In genomic region chr15:86168505-86168867, GRCm38 (mm10) we compare ENCODE assay signal across 8 mouse cellular contexts. TPM values are rescaled to one million over a fixed set of nuclear protein-coding genes. Genes with fewer than 3 reads are reported as not detected.
DNase-seq lines count a peak whose midpoint lies in the region; ATAC-seq and TF ChIP-seq lines count a peak whose summit lies in the region.

No protein-coding gene starts in this region.

- H3K4me1 ChIP-seq in kidney, embryonic 14.5 days (ENCODE audit: control insufficient read depth, insufficient read depth, low read length), result peaks cover 19% of the 10 kb centered on the region
- peaks cover 61% of the 10 kb centered on the region for H3K4me1 ChIP-seq in heart, embryonic 15.5 days (replicated peaks)
- peaks cover 6% of the 10 kb centered on the region; the same call in 1 of the 2 replicates for H3K4me1 ChIP-seq in lung, embryonic 14.5 days (ENCODE audit: insufficient read depth)
- peaks cover 9% of the 10 kb centered on the region; the same call in 1 of the 2 replicates for H3K4me1 ChIP-seq in stomach, embryonic 16.5 days (ENCODE audit: control insufficient read depth, insufficient read depth, low read length)

- no peaks in the 10 kb centered on the region for H3K9me3 ChIP-seq in kidney, embryonic 14.5 days (ENCODE audit: control insufficient read depth, low read length)
- H3K9me3 ChIP-seq in heart, embryonic 15.5 days (replicated peaks), result no peaks in the 10 kb centered on the region
- no peaks in the 10 kb centered on the region for H3K9me3 ChIP-seq in lung, embryonic 14.5 days (ENCODE audit: low read depth, low read length)
- H3K9me3 ChIP-seq in stomach, embryonic 16.5 days (replicated peaks; ENCODE audit: control insufficient read depth, low read length), result no peaks in the 10 kb centered on the region

- 40% methylated on average over 7 of the region's 7 CpGs for WGBS in kidney, embryonic 14.5 days
- WGBS in heart, embryonic 15.5 days, result 31% methylated on average over 7 of the region's 7 CpGs
- WGBS in lung, embryonic 14.5 days, result 44% methylated on average over 7 of the region's 7 CpGs
- 52% methylated on average over 7 of the region's 7 CpGs for WGBS in stomach, embryonic 16.5 days

- no peaks in the 10 kb centered on the region for H3K27me3 ChIP-seq in kidney, embryonic 14.5 days (ENCODE audit: control insufficient read depth, insufficient read depth, low read length)
- no peaks in the 10 kb centered on the region for H3K27me3 ChIP-seq in heart, embryonic 15.5 days
- H3K27me3 ChIP-seq in lung, embryonic 14.5 days (ENCODE audit: insufficient read depth, low read length), result no peaks in the 10 kb centered on the region
- no peaks in the 10 kb centered on the region for H3K27me3 ChIP-seq in stomach, embryonic 16.5 days (ENCODE audit: control insufficient read depth, insufficient read depth, low read length)

- ATAC-seq in kidney, embryonic 14.5 days (ENCODE audit: low FRiP score, low TSS enrichment), result no peak
- no peak for ATAC-seq in heart, embryonic 15.5 days (replicated peaks; ENCODE audit: insufficient number of reproducible peaks, insufficient read depth, low FRiP score, low read depth)
- peak; percentile 33 for ATAC-seq in lung, embryonic 14.5 days (ENCODE audit: insufficient read depth)
- no peak for ATAC-seq in stomach, embryonic 16.5 days (ENCODE audit: insufficient read depth, low FRiP score)

- no peak overlapping the region for H3K4me3 ChIP-seq in kidney, embryonic 14.5 days (ENCODE audit: low read length)
- no peak overlapping the region for H3K4me3 ChIP-seq in heart, embryonic 15.5 days
- no peak overlapping the region for H3K4me3 ChIP-seq in lung, embryonic 14.5 days (ENCODE audit: low read depth, low read length)
- no peak overlapping the region for H3K4me3 ChIP-seq in stomach, embryonic 16.5 days (replicated peaks; ENCODE audit: low read length)

- H3K27ac ChIP-seq in kidney, embryonic 14.5 days (ENCODE audit: low read depth, low read length), result no peak overlapping the region
- peak overlapping the region; percentile 59; the same call in 1 of the 2 replicates for H3K27ac ChIP-seq in heart, embryonic 15.5 days
- 0 out of 2 replicates have a peak overlapping the region, but pooled peaks have one; percentile 15 for H3K27ac ChIP-seq in lung, embryonic 14.5 days (ENCODE audit: low read depth)
- peak overlapping the region; percentile 80 for H3K27ac ChIP-seq in stomach, embryonic 16.5 days (ENCODE audit: low read length)

- H3K36me3 ChIP-seq in kidney, embryonic 14.5 days (ENCODE audit: control insufficient read depth, insufficient read depth, low read length), result no peaks in the 10 kb centered on the region; the same call in 1 of the 2 replicates
- H3K36me3 ChIP-seq in heart, embryonic 15.5 days, result peaks cover 9% of the 10 kb centered on the region; the same call in 1 of the 2 replicates
- H3K36me3 ChIP-seq in lung, embryonic 14.5 days (ENCODE audit: insufficient read depth), result peaks cover 11% of the 10 kb centered on the region
- H3K36me3 ChIP-seq in stomach, embryonic 16.5 days (ENCODE audit: control insufficient read depth, insufficient read depth, low read length), result no peaks in the 10 kb centered on the region

- no peak overlapping the region for H3K4me2 ChIP-seq in kidney, embryonic 14.5 days (replicated peaks; ENCODE audit: low read depth, low read length)
- peak overlapping the region; percentile 36; the same call in 1 of the 2 replicates for H3K4me2 ChIP-seq in heart, embryonic 15.5 days
- H3K4me2 ChIP-seq in lung, embryonic 14.5 days, result no peak overlapping the region
- no peak overlapping the region for H3K4me2 ChIP-seq in stomach, embryonic 16.5 days (ENCODE audit: low read depth, low read length)

- DNase-seq in kidney, adult 11 months, result peak; percentile 43
- peak; percentile 64 for DNase-seq in ZHBTc4 (ENCODE audit: low read depth, low spot score)
- DNase-seq in lung, embryonic 14.5 days, result peak; percentile 59
- no peak for DNase-seq in spleen, adult 12 weeks (ENCODE audit: low spot score)
- DNase-seq in adrenal gland, postnatal 4 days (ENCODE audit: low spot score in 2 of 2), result no peak

- H3K9ac ChIP-seq in kidney, embryonic 14.5 days (ENCODE audit: low read depth, low read length), result no peak overlapping the region
- H3K9ac ChIP-seq in heart, embryonic 15.5 days, result no peak overlapping the region
- H3K9ac ChIP-seq in lung, embryonic 14.5 days, result no peak overlapping the region
- no peak overlapping the region for H3K9ac ChIP-seq in stomach, embryonic 16.5 days (ENCODE audit: low read length)

- no peak for TF ChIP-seq CTCF in lung, embryonic 14.5 days (IDR thresholded peaks at IDR 0.05; ENCODE audit: low read depth)

RNA-seq across cellular contexts. Expression of gene Cerk, which starts 17.5 kb away (rescaled TPM):
- polyA plus RNA-seq in kidney, embryonic 14.5 days (2014; fragmentation: Nextera tagmentation; extraction: Ambion mirVana), result 5.7 and 14.2 TPM in 2 replicates
- polyA plus RNA-seq in heart, embryonic 15.5 days (2015; fragmentation: Nextera tagmentation; extraction: Ambion mirVana), result 13.2 and 17.9 TPM in 2 replicates
- polyA plus RNA-seq in lung, embryonic 14.5 days (2014; fragmentation: Nextera tagmentation; extraction: Ambion mirVana), result 33.8 and 34.2 TPM in 2 replicates
- polyA plus RNA-seq in stomach, embryonic 16.5 days (2015; fragmentation: Nextera tagmentation; extraction: Ambion mirVana), result 11.4 TPM in 2 replicates
- 10 to 100 TPM; 26.3 to 26.8 TPM for total RNA-seq in adrenal gland, postnatal 4 days (2021)

RNA-seq across cellular contexts. Expression of gene Tbc1d22a, which starts 45.8 kb away (rescaled TPM):
- 6.5 and 11.1 TPM in 2 replicates for polyA plus RNA-seq in kidney, embryonic 14.5 days (2014; fragmentation: Nextera tagmentation; extraction: Ambion mirVana)
- polyA plus RNA-seq in heart, embryonic 15.5 days (2015; fragmentation: Nextera tagmentation; extraction: Ambion mirVana), result 9.2 and 12.5 TPM in 2 replicates
- polyA plus RNA-seq in lung, embryonic 14.5 days (2014; fragmentation: Nextera tagmentation; extraction: Ambion mirVana), result 8.4 and 10.6 TPM in 2 replicates
- 11.4 and 12.0 TPM in 2 replicates for polyA plus RNA-seq in stomach, embryonic 16.5 days (2015; fragmentation: Nextera tagmentation; extraction: Ambion mirVana)
- 10 to 100 TPM; 32.3 TPM for total RNA-seq in adrenal gland, postnatal 4 days (2021)

Comparison
In these comparisons a context has a peak if more than half of its experiments do, and no peak if none do; other contexts are left out.
1. DNase-seq: peak in kidney, adult 11 months (single experiment), ZHBTc4 (single experiment) and lung, embryonic 14.5 days (single experiment); none in spleen, adult 12 weeks (single experiment) and adrenal gland, postnatal 4 days (0 of 2).